Mouse (Mus musculus): Measurements from ENCODE around the gene Sgsh.

GRCm38 (mm10) chr11:119338271-119339059 is 16.9 kb downstream of the Sgsh start:
- TF ChIP-seq CTCF (IDR thresholded peaks at IDR 0.05; ENCODE audit: borderline replicate concordance, insufficient read depth, low read depth, low read length): no peak
- no peak for TF ChIP-seq POLR2A (IDR thresholded peaks at IDR 0.05; ENCODE audit: borderline replicate concordance, insufficient read depth, low read length)
